Mouse (Mus musculus): ENCODE measurements around the gene 5031439G07Rik.
A peak's percentile ranks its signal among the peaks of the same experiment; 100 is the strongest.

Gene 5031439G07Rik

GRCm38 (mm10) chr15:84995967-84996366, 7.6 kb upstream of the 5031439G07Rik start:
- DNase-seq (ENCODE audit: extremely low read depth, insufficient read length, low spot score), result peak; percentile 54

GRCm38 (mm10) chr15:84995041-84995440, 6.7 kb upstream of the 5031439G07Rik start:
- no peak for DNase-seq (ENCODE audit: extremely low read depth, insufficient read length, low spot score)

GRCm38 (mm10) chr15:84994498-84994897, 6.1 kb upstream of the 5031439G07Rik start:
- no peak for DNase-seq (ENCODE audit: extremely low read depth, insufficient read length, low spot score)

- no peak for DNase-seq (ENCODE audit: extremely low read depth, insufficient read length, low spot score)
These were observed 1.4 kb upstream of the 5031439G07Rik start for GRCm38 (mm10) chr15:84989771-84990170.

GRCm38 (mm10) chr15:84989098-84989497, 747 bp upstream of the 5031439G07Rik start:
- no peak for DNase-seq (ENCODE audit: extremely low read depth, insufficient read length, low spot score)

- DNase-seq (ENCODE audit: extremely low read depth, insufficient read length, low spot score), result peak; percentile 70
These were observed 1.1 kb downstream of the 5031439G07Rik start for GRCm38 (mm10) chr15:84987020-84987815.

- no peak for DNase-seq (ENCODE audit: extremely low read depth, insufficient read length, low spot score)
These were observed 2.0 kb downstream of the 5031439G07Rik start for GRCm38 (mm10) chr15:84986171-84987019.

GRCm38 (mm10) chr15:84985516-84986160, 2.7 kb downstream of the 5031439G07Rik start:
- no peak for DNase-seq (ENCODE audit: extremely low read depth, insufficient read length, low spot score)

GRCm38 (mm10) chr15:84983721-84984120, 4.6 kb downstream of the 5031439G07Rik start:
- DNase-seq (ENCODE audit: extremely low read depth, insufficient read length, low spot score), result peak; percentile 36

- no peak for DNase-seq (ENCODE audit: extremely low read depth, insufficient read length, low spot score)
These were observed 5.5 kb downstream of the 5031439G07Rik start for GRCm38 (mm10) chr15:84982888-84983287.

- DNase-seq (ENCODE audit: extremely low read depth, insufficient read length, low spot score), result peak; percentile 70
These were observed 6.6 kb downstream of the 5031439G07Rik start for GRCm38 (mm10) chr15:84981609-84982313.

- peak; percentile 84 for DNase-seq (ENCODE audit: extremely low read depth, insufficient read length, low spot score)
These were observed 12.6 kb downstream of the 5031439G07Rik start for GRCm38 (mm10) chr15:84975729-84976128.

- no peak for DNase-seq (ENCODE audit: extremely low read depth, insufficient read length, low spot score)
These were observed 14.8 kb downstream of the 5031439G07Rik start for GRCm38 (mm10) chr15:84973544-84973871.

GRCm38 (mm10) chr15:84972860-84973543, 15.3 kb downstream of the 5031439G07Rik start:
- no peak for DNase-seq (ENCODE audit: extremely low read depth, insufficient read length, low spot score)

GRCm38 (mm10) chr15:84968534-84968933, 19.8 kb downstream of the 5031439G07Rik start:
- no peak for DNase-seq (ENCODE audit: extremely low read depth, insufficient read length, low spot score)

GRCm38 (mm10) chr15:84965575-84966360, 22.6 kb downstream of the 5031439G07Rik start:
- no peak for DNase-seq (ENCODE audit: extremely low read depth, insufficient read length, low spot score)

GRCm38 (mm10) chr15:84964771-84965170, 23.6 kb downstream of the 5031439G07Rik start:
- DNase-seq (ENCODE audit: extremely low read depth, insufficient read length, low spot score), result no peak

GRCm38 (mm10) chr15:84962518-84962917, 25.8 kb downstream of the 5031439G07Rik start:
- no peak for DNase-seq (ENCODE audit: extremely low read depth, insufficient read length, low spot score)

- no peak for DNase-seq (ENCODE audit: extremely low read depth, insufficient read length, low spot score)
These were observed 27.7 kb downstream of the 5031439G07Rik start for GRCm38 (mm10) chr15:84960692-84961091.

Data from 3134 (cell line).